Mouse (Mus musculus): ENCODE data around the gene Gm11554.
"Not testable (repeated sequence)": the region's sequence is repeated elsewhere in the genome, so short reads cannot be mapped to it uniquely, and the experiment has no call there.

GRCm38 (mm10) chr11:99809792-99810191 lies 5.5 kb upstream of the Gm11554 start, which contains the start of gene Krtap4-13:
- TF ChIP-seq CTCF (IDR thresholded peaks at IDR 0.05; ENCODE audit: borderline replicate concordance, insufficient read depth, low read length); POLR2A (IDR thresholded peaks at IDR 0.05; ENCODE audit: low read depth, low read length): not testable (repeated sequence)
